Mouse (Mus musculus) left cerebral cortex, postnatal 14 days (tissue): ENCODE measurements around the gene Rarb. TPM values are rescaled to one million over a fixed set of nuclear protein-coding genes. Genes with fewer than 3 reads are reported as not detected.
A peak's percentile ranks its signal among the peaks of the same experiment; 100 is the strongest.

Source experiments
- DNase-seq, 2 experiments: peaks; one replicate each; pipeline ENCODE4 v3.0.0; 2021 to 2022; ENCODE audit warnings: low spot score in 2 of 2, mixed read lengths in 1 of 2
- intact Hi-C: fragments of 180-260 bp; cut with DNase I; formaldehyde crosslinking; loops from one replicate; pipeline ENCODE4 v1.15.1; 2025
- total RNA-seq, 2 experiments: library from RNA; stranded (reverse); gene quantifications; 2 replicates each; pipeline ENCODE4 v1.2.3; 2021

Rarb gene
- total RNA-seq, 2 experiments from 2014 or later, result 9.8 to 14.5 TPM

GRCm38 (mm10) chr14:16552293-16552692 is 266.7 kb downstream of the Rarb start:
- no peak for DNase-seq
- intact Hi-C loops, result no loop called here

DNA sequence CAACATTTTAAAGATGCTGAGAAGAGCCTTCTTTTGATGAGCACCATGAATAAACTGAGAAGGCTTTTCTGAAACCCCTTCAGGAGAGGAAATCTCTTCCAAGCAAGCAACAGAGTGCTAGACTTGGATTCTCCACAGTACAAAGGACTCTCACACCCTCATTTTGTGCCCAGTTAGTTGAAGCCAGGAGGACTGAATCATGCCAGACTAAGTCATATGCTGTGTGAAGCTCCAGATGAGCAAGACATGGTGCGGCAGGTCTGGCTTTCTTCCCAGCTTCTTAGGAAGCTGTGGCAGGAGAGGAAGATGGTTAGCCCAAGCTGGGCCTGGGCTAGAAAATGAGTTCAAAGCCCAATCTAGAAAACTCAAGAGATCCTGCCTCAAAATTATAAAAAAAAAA is 267.1 kb downstream of the Rarb start:
- DNase-seq, result peak; percentile 42 to 58
- intact Hi-C loops, result no loop called here

DNA sequence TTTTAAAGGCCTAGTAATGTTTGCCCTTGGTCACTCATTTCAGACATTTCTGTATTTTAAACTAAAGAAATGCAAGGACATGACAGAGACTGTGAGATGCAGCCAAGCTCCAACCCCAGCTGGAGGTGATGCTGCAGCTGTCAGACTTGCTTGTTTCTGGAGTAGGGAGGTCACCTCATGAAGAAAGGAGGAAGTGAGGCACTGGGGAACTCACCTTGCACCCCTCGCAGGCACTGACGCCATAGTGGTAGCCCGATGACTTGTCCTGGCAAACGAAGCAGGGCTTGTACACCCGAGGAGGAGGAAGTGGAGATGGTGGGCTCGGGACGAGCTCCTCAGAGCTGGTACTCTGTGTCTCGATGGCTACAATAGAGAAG is 270.8 kb downstream of the Rarb start:
- intact Hi-C loops, result no loop called here
- DNase-seq, result no peak

- intact Hi-C loops, result no loop called here
- DNase-seq, result peak in 1 of 2 experiments; percentile 47
These were observed 271.3 kb downstream of the Rarb start for GRCm38 (mm10) chr14:16547492-16548199.

DNA sequence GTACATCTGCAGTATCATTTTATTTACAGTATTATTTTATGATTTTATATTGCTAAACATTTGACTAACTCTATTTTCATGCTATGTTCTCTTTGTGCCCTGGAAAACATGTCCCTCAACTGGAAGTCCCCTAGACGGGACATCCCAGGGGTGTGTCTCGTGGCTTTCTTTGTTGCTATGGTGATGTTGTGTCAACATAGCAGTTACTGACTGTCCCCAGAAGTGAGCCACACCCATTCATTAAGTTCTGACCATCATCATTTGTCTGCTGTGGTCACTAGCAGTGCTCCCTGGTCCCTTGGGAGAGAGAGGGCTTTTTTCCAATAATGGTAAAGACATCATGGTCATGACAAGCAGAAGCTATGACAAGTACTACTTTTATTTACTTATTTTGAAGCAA is 274.0 kb downstream of the Rarb start:
- DNase-seq, result no peak
- intact Hi-C loops, result no loop called here

DNA sequence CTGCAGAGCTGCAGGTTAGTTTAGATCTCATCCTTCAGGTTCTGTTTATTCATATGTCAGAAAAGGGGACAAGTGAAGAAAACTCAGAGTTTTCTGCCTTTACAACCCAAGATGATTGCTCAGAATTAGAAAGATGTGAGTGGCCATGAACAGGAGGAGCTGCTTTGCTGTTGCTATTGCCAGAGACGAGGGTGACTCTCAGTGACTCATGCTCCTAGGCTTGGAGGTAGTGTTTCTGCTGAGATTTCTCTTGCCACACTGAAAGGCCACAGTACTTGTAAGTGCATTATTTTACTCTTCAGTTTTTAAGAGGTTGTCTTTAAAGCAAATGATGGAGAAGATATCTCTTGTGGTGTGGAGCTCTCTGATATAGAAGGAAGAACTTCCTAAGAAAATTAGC is 277.3 kb downstream of the Rarb start:
- DNase-seq, result no peak
- intact Hi-C loops, result no loop called here

GRCm38 (mm10) chr14:16537433-16537832 is 281.5 kb downstream of the Rarb start:
- no peak for DNase-seq
- intact Hi-C loops, result no loop called here

- intact Hi-C loops, result no loop called here
- no peak for DNase-seq
These were observed 290.3 kb downstream of the Rarb start for GRCm38 (mm10) chr14:16528631-16529030.

- intact Hi-C loops, result no loop called here
- DNase-seq, result no peak
These were observed 292.8 kb downstream of the Rarb start for GRCm38 (mm10) chr14:16526120-16526519.

- no peak for DNase-seq
- intact Hi-C loops, result no loop called here
These were observed 293.6 kb downstream of the Rarb start for GRCm38 (mm10) chr14:16525137-16525924.

DNA sequence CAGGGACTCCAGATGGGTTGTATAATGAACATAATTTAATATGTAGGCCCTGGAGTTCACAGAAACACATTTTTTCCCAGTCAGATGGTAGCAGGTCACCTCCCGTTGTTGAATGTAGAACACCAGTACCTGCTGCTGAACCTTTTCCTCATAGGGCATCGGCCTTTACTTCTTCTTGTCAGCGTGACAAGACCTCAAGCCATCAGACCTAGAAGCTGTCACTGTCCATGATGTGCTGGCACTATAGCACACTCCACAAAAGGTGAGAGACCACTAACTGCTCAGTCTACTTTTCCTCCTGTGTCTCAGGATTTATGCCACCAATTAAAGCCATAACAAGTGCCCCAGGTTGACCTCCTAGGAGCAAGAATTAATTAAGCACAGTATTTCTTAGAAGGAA is 296.1 kb downstream of the Rarb start:
- no peak for DNase-seq
- intact Hi-C loops, result no loop called here

DNA sequence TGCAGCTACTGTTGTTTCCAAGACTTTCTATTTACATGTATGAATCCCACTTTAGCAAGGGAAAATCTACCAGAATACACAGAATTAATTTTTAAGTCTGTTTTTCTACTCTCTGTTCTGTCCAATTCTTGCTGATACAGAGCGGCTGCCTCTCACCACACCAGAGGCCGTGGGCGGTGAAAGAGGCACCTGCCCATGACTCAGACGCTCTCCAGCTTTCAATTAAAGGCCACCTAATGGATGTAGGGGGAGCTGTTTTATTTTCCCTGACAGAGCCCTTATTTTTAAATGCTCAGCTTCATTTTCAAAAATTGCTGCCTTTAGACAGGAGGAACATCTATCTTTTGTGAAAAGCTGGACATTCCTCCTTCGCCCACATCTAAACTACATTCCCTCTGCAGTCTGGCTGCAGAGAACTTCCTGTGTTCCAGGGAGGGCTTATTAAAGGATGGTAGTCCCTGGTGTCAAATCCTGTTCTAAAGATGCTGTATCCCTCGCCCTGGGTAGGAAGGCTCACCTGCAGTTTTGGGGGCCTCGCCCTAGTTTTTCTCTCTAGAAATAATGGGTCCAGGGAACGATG is 299.3 kb downstream of the Rarb start:
- intact Hi-C loops, result no loop called here
- peak; percentile 21 to 37 for DNase-seq

GRCm38 (mm10) chr14:16517958-16518357 is 301.0 kb downstream of the Rarb start:
- intact Hi-C loops, result no loop called here
- DNase-seq, result peak in 1 of 2 experiments; percentile 27

GRCm38 (mm10) chr14:16515731-16516130 is 303.2 kb downstream of the Rarb start:
- intact Hi-C loops, result no loop called here

DNA sequence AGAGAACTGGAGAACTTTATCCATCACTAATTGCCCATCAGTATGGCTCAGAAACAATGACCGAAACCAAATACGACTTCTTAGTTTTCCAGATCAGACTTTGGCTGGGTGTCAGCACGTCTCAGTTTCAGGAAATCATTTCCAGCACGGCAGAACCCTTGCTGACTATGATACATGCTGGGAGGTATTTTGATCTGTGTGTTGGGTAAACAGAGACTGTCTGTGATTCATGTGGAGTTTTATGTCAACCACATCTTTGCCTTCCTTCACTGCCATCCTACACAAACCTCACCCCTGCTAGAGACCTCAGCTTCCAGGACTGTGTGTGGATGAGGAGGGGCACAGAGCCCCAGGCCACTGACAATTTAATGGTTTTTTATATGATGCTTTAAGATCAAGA is 308.4 kb downstream of the Rarb start:
- DNase-seq, result no peak
- intact Hi-C loops, result no loop called here

More at GRCm38 (mm10) chr14:16515731-16516130, 303.2 kb downstream of the Rarb start:
- DNase-seq, result no peak

DNA sequence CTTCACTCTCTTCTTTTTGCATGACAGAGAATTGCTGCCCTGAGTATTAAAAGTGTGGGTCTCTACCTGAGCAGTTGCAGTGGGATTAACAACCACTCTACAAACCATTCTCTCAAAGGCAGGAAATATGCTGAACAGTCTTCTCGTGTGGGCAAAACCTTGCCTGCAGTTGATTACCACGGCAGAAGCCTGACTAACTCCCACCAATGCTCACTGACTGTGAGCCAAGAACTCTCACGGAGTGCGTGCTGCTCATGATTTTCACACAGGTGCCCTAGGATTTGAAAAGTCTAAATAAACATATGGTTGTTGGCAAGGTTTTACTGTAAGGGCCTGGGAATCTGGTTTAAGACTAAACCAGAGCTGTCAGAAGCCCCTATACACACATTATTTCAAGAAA is 309.1 kb downstream of the Rarb start:
- intact Hi-C loops, result no loop called here
- no peak for DNase-seq

- intact Hi-C loops, result no loop called here
- DNase-seq, result no peak
These were observed 310.2 kb downstream of the Rarb start for GRCm38 (mm10) chr14:16508760-16509159.

GRCm38 (mm10) chr14:16497226-16497661 is 321.7 kb downstream of the Rarb start:
- DNase-seq, result peak in 1 of 2 experiments; percentile 34
- intact Hi-C loops, result no loop called here

DNA sequence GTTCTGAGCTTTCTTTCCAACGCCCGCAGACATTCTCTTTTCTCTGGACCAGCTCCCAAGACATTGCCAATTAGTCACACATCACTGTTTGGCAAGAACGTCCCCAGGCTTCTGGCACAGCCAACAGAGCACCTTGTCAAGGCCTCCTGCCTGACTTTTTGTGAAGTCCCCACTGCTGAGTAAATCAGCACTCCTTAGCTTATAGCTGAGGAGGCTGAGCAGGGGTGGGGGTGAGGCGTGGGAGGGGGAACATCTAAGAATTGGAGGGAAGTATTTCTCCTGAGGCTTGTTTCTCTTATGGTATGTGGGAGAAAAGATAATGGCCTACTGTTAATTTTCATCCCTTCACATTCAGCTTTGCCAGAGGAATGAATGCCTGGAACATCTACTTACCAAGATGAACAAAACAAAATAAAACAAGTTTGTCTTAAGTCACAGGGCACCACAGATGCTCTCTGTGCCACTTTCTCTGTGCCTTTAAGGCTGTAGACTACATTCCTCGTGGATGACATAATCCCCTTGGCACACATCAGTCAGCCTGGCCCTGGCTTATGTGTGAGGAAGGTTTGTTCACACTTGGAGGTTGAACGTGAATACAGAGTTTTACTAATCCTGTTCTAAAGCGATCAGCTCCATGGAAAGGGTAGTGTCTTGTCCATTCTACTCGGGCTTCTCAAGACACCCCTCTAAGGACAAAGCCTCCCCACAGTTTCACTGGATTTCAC is 335.1 kb downstream of the Rarb start:
- intact Hi-C loops, result no loop called here
- no peak for DNase-seq

DNA sequence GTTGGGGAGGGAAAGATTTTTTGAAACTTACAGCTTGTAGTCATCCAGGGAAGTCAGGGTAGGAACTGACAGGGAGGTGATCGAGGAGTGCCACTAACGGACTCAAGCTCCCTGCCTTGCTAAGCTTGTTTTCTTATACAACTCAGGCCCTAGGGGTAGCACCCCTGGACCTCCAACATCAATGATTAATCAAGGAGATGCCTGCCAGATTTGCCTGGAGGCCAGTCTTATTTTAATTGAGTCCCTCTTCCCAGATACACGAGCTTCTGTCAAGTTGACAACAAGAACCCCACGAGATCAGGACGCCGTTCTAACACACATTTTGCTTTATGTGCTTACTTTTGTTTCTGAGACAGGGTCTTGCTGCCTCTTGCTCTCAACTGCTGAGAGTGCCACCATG is 338.3 kb downstream of the Rarb start:
- intact Hi-C loops, result no loop called here

More for the DNA sequence above, 338.3 kb downstream of the Rarb start:
- DNase-seq, result no peak
